Comparison of ENCODE assay signal across 9 mouse cellular contexts in genomic region chr9:33080774-33081173, GRCm38 (mm10).
DNase-seq lines count a peak whose midpoint lies in the region; ATAC-seq and TF ChIP-seq lines count a peak whose summit lies in the region.
"Had no signal": no experiment of that assay in that cellular context is flagged by ENCODE, and none has a peak within 500 bp of the region (broad histone marks: within the 10 kb centered on the region; RNA-seq: fewer than 3 reads in every experiment).

No protein-coding gene starts in this region.

- no peak overlapping the region for H3K4me2 ChIP-seq in forebrain, embryonic 14.5 days (ENCODE audit: low read length)
- no peak overlapping the region for H3K4me2 ChIP-seq in forebrain, embryonic 13.5 days
- H3K4me2 ChIP-seq in lung, embryonic 14.5 days = no peak overlapping the region
- H3K4me2 ChIP-seq in hindbrain, postnatal 0 days (ENCODE audit: low read depth, low read length) = no peak overlapping the region
- H3K4me2 ChIP-seq: liver, embryonic 15.5 days had no signal

- no peaks in the 10 kb centered on the region for H3K4me1 ChIP-seq in forebrain, embryonic 14.5 days (ENCODE audit: control insufficient read depth, insufficient read depth, low read length)
- no peaks in the 10 kb centered on the region for H3K4me1 ChIP-seq in forebrain, embryonic 13.5 days
- H3K4me1 ChIP-seq in lung, embryonic 14.5 days (ENCODE audit: insufficient read depth) = no peaks in the 10 kb centered on the region
- no peaks in the 10 kb centered on the region; the same call in 1 of the 2 replicates for H3K4me1 ChIP-seq in lung, adult 2 months (ENCODE audit: control insufficient read depth, insufficient read depth, low read length)
- no peaks in the 10 kb centered on the region for H3K4me1 ChIP-seq in hindbrain, postnatal 0 days (ENCODE audit: insufficient read depth, low read length)
- H3K4me1 ChIP-seq: liver, embryonic 15.5 days had no signal

- ATAC-seq in forebrain, embryonic 14.5 days = no peak
- ATAC-seq in forebrain, embryonic 13.5 days = no peak
- no peak for ATAC-seq in lung, embryonic 14.5 days (ENCODE audit: insufficient read depth)
- ATAC-seq in hindbrain, postnatal 0 days = 0 out of 2 replicates have a peak, but pooled peaks have one; percentile 51
- ATAC-seq in megakaryocyte progenitor cell, adult 5-6 weeks (replicated peaks; ENCODE audit: poor library complexity) = peak; percentile 14; the same call in 1 of the 2 replicates

- H3K27me3 ChIP-seq in forebrain, embryonic 14.5 days (replicated peaks; ENCODE audit: control insufficient read depth, insufficient read depth, low read length) = no peaks in the 10 kb centered on the region
- H3K27me3 ChIP-seq in forebrain, embryonic 13.5 days = no peaks in the 10 kb centered on the region
- no peaks in the 10 kb centered on the region for H3K27me3 ChIP-seq in lung, embryonic 14.5 days (ENCODE audit: insufficient read depth, low read length)
- no peaks in the 10 kb centered on the region for H3K27me3 ChIP-seq in hindbrain, postnatal 0 days (ENCODE audit: insufficient read depth, low read length)
- H3K27me3 ChIP-seq: liver, embryonic 15.5 days had no signal

- peak; percentile 39 for DNase-seq in forebrain, embryonic 14.5 days (ENCODE audit: low spot score)
- DNase-seq in lung, embryonic 14.5 days = peak; percentile 78
- DNase-seq in lung, adult 2 months = no peak
- DNase-seq in hindbrain, postnatal 0 days (ENCODE audit: low spot score) = peak; percentile 69
- no peak for DNase-seq in adrenal gland, postnatal 4 days (ENCODE audit: low spot score in 2 of 2)
- no peak for DNase-seq in c-Kit-positive CD71-positive TER-119-positive erythroid progenitor cells, embryonic 14.5 days (ENCODE audit: low spot score)

- TF ChIP-seq POLR2A in lung, adult 2 months (IDR thresholded peaks at IDR 0.05; ENCODE audit: borderline replicate concordance, extremely low read depth, low read depth, low read length) = no peak

- no peak overlapping the region for H3K4me3 ChIP-seq in forebrain, embryonic 14.5 days (ENCODE audit: low read depth, low read length)
- H3K4me3 ChIP-seq in forebrain, embryonic 13.5 days = no peak overlapping the region
- no peak overlapping the region for H3K4me3 ChIP-seq in lung, embryonic 14.5 days (ENCODE audit: low read depth, low read length)
- no peak overlapping the region for H3K4me3 ChIP-seq in lung, adult 2 months (replicated peaks; ENCODE audit: extremely low read depth, low read depth, low read length)
- no peak overlapping the region for H3K4me3 ChIP-seq in hindbrain, postnatal 0 days (ENCODE audit: low read length)
- H3K4me3 ChIP-seq: liver, embryonic 15.5 days had no signal

- 73% methylated on average over 6 of the region's 6 CpGs for WGBS in forebrain, embryonic 14.5 days
- 72% methylated on average over 6 of the region's 6 CpGs for WGBS in forebrain, embryonic 13.5 days
- WGBS in lung, embryonic 14.5 days = 47% methylated on average over 6 of the region's 6 CpGs
- WGBS in lung, adult 2 months = 47% methylated on average over 6 of the region's 6 CpGs
- 53% methylated on average over 6 of the region's 6 CpGs for WGBS in hindbrain, postnatal 0 days

- no peak overlapping the region for H3K27ac ChIP-seq in forebrain, embryonic 14.5 days (ENCODE audit: low read depth, low read length)
- H3K27ac ChIP-seq in forebrain, embryonic 13.5 days = no peak overlapping the region
- H3K27ac ChIP-seq in lung, embryonic 14.5 days (ENCODE audit: low read depth) = no peak overlapping the region
- H3K27ac ChIP-seq in hindbrain, postnatal 0 days = no peak overlapping the region
- H3K27ac ChIP-seq: liver, embryonic 15.5 days had no signal

- no peaks in the 10 kb centered on the region for H3K9me3 ChIP-seq in forebrain, embryonic 14.5 days (replicated peaks; ENCODE audit: control insufficient read depth, low read length)
- H3K9me3 ChIP-seq in forebrain, embryonic 13.5 days (replicated peaks) = no peaks in the 10 kb centered on the region
- no peaks in the 10 kb centered on the region for H3K9me3 ChIP-seq in lung, embryonic 14.5 days (ENCODE audit: low read depth, low read length)
- no peaks in the 10 kb centered on the region for H3K9me3 ChIP-seq in hindbrain, postnatal 0 days (ENCODE audit: low read length)
- H3K9me3 ChIP-seq: liver, embryonic 15.5 days had no signal

- TF ChIP-seq CTCF in lung, embryonic 14.5 days (IDR thresholded peaks at IDR 0.05; ENCODE audit: low read depth) = peak; percentile 49
- no peak for TF ChIP-seq CTCF in lung, adult 2 months (IDR thresholded peaks at IDR 0.05; ENCODE audit: insufficient read depth, low read length)
- peak; percentile 71 for TF ChIP-seq CTCF in hindbrain, postnatal 0 days (IDR thresholded peaks at IDR 0.05; ENCODE audit: low read depth)

- no peak overlapping the region for H3K9ac ChIP-seq in forebrain, embryonic 14.5 days (ENCODE audit: low read length)
- H3K9ac ChIP-seq in forebrain, embryonic 13.5 days = no peak overlapping the region
- no peak overlapping the region for H3K9ac ChIP-seq in lung, embryonic 14.5 days
- no peak overlapping the region for H3K9ac ChIP-seq in hindbrain, postnatal 0 days (replicated peaks; ENCODE audit: low read length)
- H3K9ac ChIP-seq: liver, embryonic 15.5 days had no signal

- H3K36me3 ChIP-seq in forebrain, embryonic 14.5 days (ENCODE audit: control insufficient read depth, insufficient read depth, low read length) = no peaks in the 10 kb centered on the region
- H3K36me3 ChIP-seq in forebrain, embryonic 13.5 days (ENCODE audit: poor library complexity, severe bottlenecking) = no peaks in the 10 kb centered on the region
- no peaks in the 10 kb centered on the region for H3K36me3 ChIP-seq in lung, embryonic 14.5 days (ENCODE audit: insufficient read depth)
- no peaks in the 10 kb centered on the region for H3K36me3 ChIP-seq in hindbrain, postnatal 0 days (ENCODE audit: insufficient read depth, low read length)
- H3K36me3 ChIP-seq: liver, embryonic 15.5 days had no signal

Comparison
In these comparisons a context has a peak if more than half of its experiments do, and no peak if none do; other contexts are left out.
1. DNase-seq: peak in forebrain, embryonic 14.5 days (single experiment), lung, embryonic 14.5 days (single experiment) and hindbrain, postnatal 0 days (single experiment); none in lung, adult 2 months (single experiment), adrenal gland, postnatal 4 days (0 of 2) and c-Kit-positive CD71-positive TER-119-positive erythroid progenitor cells, embryonic 14.5 days (single experiment).
2. ATAC-seq: peak in hindbrain, postnatal 0 days (single experiment) and megakaryocyte progenitor cell, adult 5-6 weeks (single experiment); none in forebrain, embryonic 14.5 days (single experiment), forebrain, embryonic 13.5 days (single experiment) and lung, embryonic 14.5 days (single experiment).